8 mouse cellular contexts compared by ENCODE assay signal in genomic region chr1:52844782-52845665, GRCm38 (mm10). TPM values are rescaled to one million over a fixed set of nuclear protein-coding genes. Genes with fewer than 3 reads are reported as not detected.
A peak's percentile ranks its signal among the peaks of the same experiment; 100 is the strongest.
DNase-seq lines count a peak whose midpoint lies in the region; ATAC-seq and TF ChIP-seq lines count a peak whose summit lies in the region.

Gene Hibch (plus strand): TSS chr1:52844929.

- DNase-seq in 3T3-L1 (ENCODE audit: low read depth, low spot score): peak; percentile 99
- peak; percentile 92 to 99 for DNase-seq in adrenal gland, postnatal 4 days (ENCODE audit: low spot score in 2 of 2)
- DNase-seq in embryonic facial prominence, embryonic 14.5 days (ENCODE audit: low spot score): peak; percentile 99
- peak; percentile 96 to 100 for DNase-seq in heart, adult 2 months
- peak; percentile 100 for DNase-seq in kidney, adult 8-10 months
- peak; percentile 94 to 99 for DNase-seq in spleen, postnatal 10 days (ENCODE audit: low spot score in 2 of 2)

- peak within 1 kb of the TSS; percentile 81 for H3K4me2 ChIP-seq in embryonic facial prominence, embryonic 14.5 days (ENCODE audit: low read depth, low read length)
- H3K4me2 ChIP-seq in limb, embryonic 13.5 days (replicated peaks): peak within 1 kb of the TSS; percentile 70
- peak within 1 kb of the TSS; percentile 59 for H3K4me2 ChIP-seq in midbrain, embryonic 16.5 days (ENCODE audit: low read length)

- H3K36me3 ChIP-seq in embryonic facial prominence, embryonic 14.5 days (ENCODE audit: control insufficient read depth, insufficient read depth, low read length): no peaks in the 10 kb centered on the region
- peaks cover 4% of the 10 kb centered on the region; the same call in 1 of the 2 replicates for H3K36me3 ChIP-seq in heart, adult 2 months (ENCODE audit: control insufficient read depth, insufficient read depth, low read length)
- no peaks in the 10 kb centered on the region for H3K36me3 ChIP-seq in limb, embryonic 13.5 days
- no peaks in the 10 kb centered on the region for H3K36me3 ChIP-seq in midbrain, embryonic 16.5 days (ENCODE audit: control insufficient read depth, insufficient read depth, low read length)

- intact Hi-C loops in heart, adult 2 months (cut with DNase I): loop anchor here (1.0 to 10.0 kb wide), 4 partner anchors 28 to 350 kb away; partner anchors contain the start of genes Inpp1 and Nemp2

- TF ChIP-seq CTCF in heart, adult 2 months (IDR thresholded peaks at IDR 0.05): peak; percentile 15; the same call in 1 of the 2 replicates

- no peaks in the 10 kb centered on the region; the same call in 1 of the 2 replicates for H3K79me2 ChIP-seq in heart, adult 2 months (replicated peaks; ENCODE audit: control insufficient read depth, insufficient read depth, low read length)

- no peaks in the 10 kb centered on the region for H3K9me3 ChIP-seq in embryonic facial prominence, embryonic 14.5 days (ENCODE audit: control insufficient read depth, low read length)
- H3K9me3 ChIP-seq in limb, embryonic 13.5 days: no peaks in the 10 kb centered on the region
- H3K9me3 ChIP-seq in midbrain, embryonic 16.5 days (replicated peaks; ENCODE audit: control insufficient read depth, low read length, poor library complexity, severe bottlenecking): no peaks in the 10 kb centered on the region

- H3K27me3 ChIP-seq in embryonic facial prominence, embryonic 14.5 days (replicated peaks; ENCODE audit: control insufficient read depth, insufficient read depth, low read length): no peaks in the 10 kb centered on the region
- H3K27me3 ChIP-seq in heart, adult 2 months (ENCODE audit: control insufficient read depth, insufficient read depth, low read length): no peaks in the 10 kb centered on the region
- H3K27me3 ChIP-seq in limb, embryonic 13.5 days: no peaks in the 10 kb centered on the region
- H3K27me3 ChIP-seq in midbrain, embryonic 16.5 days (ENCODE audit: control insufficient read depth, insufficient read depth, low read depth, low read length): no peaks in the 10 kb centered on the region

- TF ChIP-seq EP300 in heart, adult 2 months (IDR thresholded peaks at IDR 0.05; ENCODE audit: insufficient read depth, low read depth, low read length): 0 out of 2 replicates have a peak, but pooled peaks have one; percentile 36

- H3K9ac ChIP-seq in embryonic facial prominence, embryonic 14.5 days (ENCODE audit: low read depth, low read length): peak within 1 kb of the TSS; percentile 78
- H3K9ac ChIP-seq in heart, adult 2 months (ENCODE audit: low read depth, low read length): peak within 1 kb of the TSS; percentile 89
- H3K9ac ChIP-seq in limb, embryonic 13.5 days: peak within 1 kb of the TSS; percentile 79
- H3K9ac ChIP-seq in midbrain, embryonic 16.5 days (ENCODE audit: low read depth, low read length): peak within 1 kb of the TSS; percentile 80

- TF ChIP-seq POLR2A in heart, adult 2 months (IDR thresholded peaks at IDR 0.05; ENCODE audit: insufficient read depth, low read depth, low read length): peak; percentile 88

- peak within 1 kb of the TSS; percentile 65 for H3K4me3 ChIP-seq in embryonic facial prominence, embryonic 14.5 days (ENCODE audit: low read depth, low read length)
- H3K4me3 ChIP-seq in heart, adult 2 months: peak within 1 kb of the TSS; percentile 92
- peak within 1 kb of the TSS; percentile 63 for H3K4me3 ChIP-seq in limb, embryonic 13.5 days
- H3K4me3 ChIP-seq in midbrain, embryonic 16.5 days (ENCODE audit: low read depth, low read length): peak within 1 kb of the TSS; percentile 64

- ATAC-seq in embryonic facial prominence, embryonic 14.5 days (ENCODE audit: low read depth): peak; percentile 100
- ATAC-seq in limb, embryonic 13.5 days (ENCODE audit: low FRiP score, low read depth): peak; percentile 100
- ATAC-seq in midbrain, embryonic 16.5 days: peak; percentile 100

- H3K27ac ChIP-seq in embryonic facial prominence, embryonic 14.5 days (replicated peaks; ENCODE audit: low read depth, low read length): peak within 1 kb of the TSS; percentile 3; the same call in 1 of the 2 replicates
- H3K27ac ChIP-seq in heart, adult 2 months: peak within 1 kb of the TSS; percentile 92
- peak within 1 kb of the TSS; percentile 78; the same call in 1 of the 2 replicates for H3K27ac ChIP-seq in limb, embryonic 13.5 days
- peak within 1 kb of the TSS; percentile 85 for H3K27ac ChIP-seq in midbrain, embryonic 16.5 days (ENCODE audit: low read length)

- WGBS in embryonic facial prominence, embryonic 14.5 days: 2% methylated on average over 41 of the region's 45 CpGs
- 2% methylated on average over 45 of the region's 45 CpGs for WGBS in heart, adult 2 months
- 2% methylated on average over 45 of the region's 45 CpGs for WGBS in limb, embryonic 13.5 days
- WGBS in midbrain, embryonic 16.5 days: 2% methylated on average over 43 of the region's 45 CpGs

- peaks cover 6% of the 10 kb centered on the region for H3K4me1 ChIP-seq in embryonic facial prominence, embryonic 14.5 days (ENCODE audit: control insufficient read depth, insufficient read depth, low read length)
- peaks cover 3% of the 10 kb centered on the region; the same call in 1 of the 2 replicates for H3K4me1 ChIP-seq in heart, adult 2 months (ENCODE audit: control insufficient read depth, insufficient read depth, low read length)
- H3K4me1 ChIP-seq in limb, embryonic 13.5 days: peaks cover 10% of the 10 kb centered on the region
- H3K4me1 ChIP-seq in midbrain, embryonic 16.5 days (ENCODE audit: control insufficient read depth, insufficient read depth, low read length): peaks cover 6% of the 10 kb centered on the region; the same call in 1 of the 2 replicates

RNA-seq across cellular contexts. Expression of gene Hibch, which starts in this region (rescaled TPM):
- total RNA-seq in adrenal gland, postnatal 4 days (2021): 10 to 100 TPM; 46.3 to 53.0 TPM
- 25.0 and 25.9 TPM in 2 replicates for polyA plus RNA-seq in embryonic facial prominence, embryonic 14.5 days (2014; fragmentation: Nextera tagmentation; extraction: Ambion mirVana)
- total RNA-seq in heart, adult 2 months (2021): 10 to 100 TPM; 70.5 to 86.8 TPM
- 52.8 and 76.2 TPM in 2 replicates for polyA plus RNA-seq in heart, adult 2 months (2012; rRNA removed)
- 25.8 and 27.2 TPM in 2 replicates for polyA plus RNA-seq in limb, embryonic 13.5 days (2015; fragmentation: Nextera tagmentation; extraction: Ambion mirVana)
- polyA plus RNA-seq in midbrain, embryonic 16.5 days (2015; fragmentation: Nextera tagmentation; extraction: Ambion mirVana): 31.4 and 34.2 TPM in 2 replicates

Comparison
In these comparisons a context has a peak if more than half of its experiments do, and no peak if none do; other contexts are left out.
1. Peak in every context shown above with its lines: DNase-seq, ATAC-seq, H3K4me3 ChIP-seq and H3K27ac ChIP-seq.
2. H3K27ac ChIP-seq: peak in every context shown above with its lines; median percentile 92 in heart, adult 2 months; 85 in midbrain, embryonic 16.5 days; 78 in limb, embryonic 13.5 days; 3 in embryonic facial prominence, embryonic 14.5 days.